Mouse (Mus musculus): ENCODE data around the gene Rph3al.

The Rph3al gene

DNA sequence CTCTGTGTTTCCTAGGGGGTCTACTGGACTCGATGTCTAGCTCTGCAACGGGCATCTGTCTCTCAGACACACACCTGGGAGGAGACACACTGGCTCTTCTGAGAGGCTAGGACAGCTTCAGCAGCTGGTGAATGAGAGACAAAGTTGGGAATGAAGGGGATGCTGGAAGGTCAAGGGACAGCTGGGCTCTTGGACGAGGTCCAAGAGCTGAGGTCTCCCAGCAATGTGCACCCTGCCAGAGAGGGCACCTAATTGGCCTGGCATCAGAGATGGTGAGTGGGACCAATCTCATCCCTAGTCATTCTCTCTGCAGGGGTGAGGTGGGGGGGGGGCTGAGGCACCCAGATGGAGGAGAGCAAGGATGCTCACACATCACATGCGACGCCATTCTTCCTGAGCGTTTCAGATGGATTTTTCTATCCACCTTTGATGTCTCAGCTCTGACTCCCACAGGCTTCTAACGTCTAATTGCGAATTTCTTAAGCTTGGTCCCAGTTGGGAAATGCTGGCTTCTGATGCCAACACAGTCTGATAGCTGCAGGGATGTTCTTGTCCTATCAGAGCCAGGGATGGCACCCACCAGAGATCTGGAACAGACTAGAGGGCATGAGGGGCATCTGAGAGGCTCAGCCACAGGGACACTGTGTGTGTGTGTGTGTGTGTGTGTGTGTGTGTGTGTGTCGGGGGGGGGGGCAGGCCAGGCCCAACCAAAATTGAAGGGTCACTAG lies 28.4 kb downstream of the Rph3al start:
- in situ Hi-C loops (cut with MboI, MseI): loop anchor here (5.0 to 10.0 kb wide), 3 partner anchors 57 to 198 kb away; no protein-coding TSS in a partner anchor

DNA sequence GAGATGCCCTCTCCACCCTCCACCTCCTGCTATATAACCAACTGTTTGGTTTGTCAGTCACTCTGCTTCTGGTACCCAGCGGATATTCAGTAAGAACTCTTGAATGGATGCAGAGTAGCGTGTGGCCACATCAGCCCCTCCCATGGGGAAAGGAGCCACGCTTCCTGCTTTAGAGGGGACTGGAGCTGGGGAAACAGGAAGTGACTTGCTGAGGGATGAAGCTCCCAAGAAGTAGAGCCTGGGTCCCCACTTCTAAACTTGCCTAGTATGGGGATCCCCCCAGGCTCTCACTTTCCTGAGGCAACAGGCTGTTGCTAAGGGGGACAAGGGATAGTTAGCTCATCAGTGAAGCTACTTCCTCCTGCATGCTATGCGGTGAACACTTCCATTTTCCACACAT lies 30.8 kb downstream of the Rph3al start:
- in situ Hi-C loops (cut with MboI, MseI): loop anchor here (5.0 to 10.0 kb wide), 2 partner anchors 193 to 195 kb away; no protein-coding TSS in a partner anchor

DNA sequence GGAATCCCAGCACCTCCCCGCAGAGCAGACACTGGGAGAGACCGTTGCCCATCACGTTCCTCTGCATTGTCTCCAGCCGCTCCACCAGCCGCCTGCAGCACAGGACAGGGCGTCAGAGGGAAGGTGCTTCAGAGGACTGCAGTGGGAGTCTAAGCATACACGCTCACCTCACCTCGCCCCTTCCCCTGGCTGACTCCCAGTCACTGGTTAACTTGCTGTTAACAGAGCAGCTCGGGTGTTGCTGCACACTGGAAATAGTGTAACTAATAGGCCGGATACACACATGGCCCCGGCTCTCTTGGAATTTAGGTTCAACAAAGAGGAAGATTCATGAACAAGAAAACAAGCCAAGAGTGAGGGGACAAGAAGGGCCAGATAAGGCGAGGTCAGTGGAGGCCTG lies 31.7 kb downstream of the Rph3al start:
- in situ Hi-C loops (cut with MboI, MseI): loop anchor here (5.0 to 10.0 kb wide), 2 partner anchors 192 to 194 kb away; no protein-coding TSS in a partner anchor

DNA sequence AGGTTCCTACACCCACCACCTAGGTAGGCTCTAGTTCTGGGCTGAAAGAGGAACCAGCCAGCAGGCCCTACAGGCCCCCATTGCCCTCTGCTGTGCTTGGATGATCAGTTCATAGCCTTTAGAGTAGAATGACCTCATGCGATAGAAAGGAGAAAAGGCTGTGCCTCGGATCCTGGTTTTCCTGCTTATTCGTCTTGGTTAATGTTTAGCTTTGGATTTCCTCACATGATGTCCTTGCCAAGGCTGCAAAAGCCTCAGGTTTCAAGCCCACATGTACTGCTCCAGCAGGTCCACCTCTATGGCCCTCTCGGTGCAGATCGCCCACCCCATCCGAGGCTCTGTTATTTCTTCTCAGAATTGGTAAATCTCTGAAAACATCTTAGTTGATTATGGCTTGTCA lies 33.2 kb downstream of the Rph3al start:
- in situ Hi-C loops (cut with MboI, MseI): loop anchor here (5.0 to 10.0 kb wide), 3 partner anchors 123 to 193 kb away; no protein-coding TSS in a partner anchor

DNA sequence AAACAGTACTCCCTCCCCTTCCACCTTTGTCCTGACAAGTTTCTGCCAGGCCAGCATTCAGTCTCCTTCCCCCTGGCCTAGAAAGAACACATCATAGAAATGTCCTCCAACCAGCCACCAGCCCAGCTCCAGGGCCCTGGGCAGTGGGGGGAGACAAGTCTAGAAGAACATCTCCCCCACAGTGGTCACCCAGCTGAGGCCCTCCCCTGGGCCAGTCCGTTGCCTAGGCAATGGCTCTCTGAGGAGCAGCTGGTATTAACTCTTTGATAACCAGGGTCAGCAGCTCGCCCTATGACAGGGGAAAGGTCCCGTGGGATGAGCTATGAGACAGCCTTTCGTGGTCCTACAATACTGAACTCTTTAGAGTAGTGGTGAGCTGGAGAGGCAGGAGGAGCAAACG lies 33.7 kb downstream of the Rph3al start:
- in situ Hi-C loops (cut with MboI, MseI): loop anchor here (5.0 to 10.0 kb wide), 2 partner anchors 122 to 190 kb away; no protein-coding TSS in a partner anchor

DNA sequence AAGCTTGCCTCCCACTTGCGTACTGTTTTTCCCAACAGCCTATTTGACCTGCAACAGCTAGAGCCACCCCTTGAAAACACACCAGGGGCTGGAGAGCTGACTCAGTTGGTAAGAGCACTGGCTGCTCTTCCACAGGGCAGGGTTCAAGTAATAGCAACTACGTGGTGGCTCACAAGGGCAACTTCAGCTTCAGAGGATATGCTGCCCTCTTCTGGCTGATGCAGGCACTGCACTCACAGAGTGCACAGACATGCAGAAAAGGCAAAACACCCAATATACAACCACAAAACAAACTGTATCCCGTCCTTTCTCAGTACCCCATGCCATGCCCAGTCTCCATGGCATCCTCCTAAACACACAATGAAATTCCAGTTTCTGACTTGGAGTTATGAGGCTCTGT lies 34.7 kb downstream of the Rph3al start:
- in situ Hi-C loops (cut with MboI, MseI): loop anchor here (5.0 to 10.0 kb wide), 2 partner anchors 121 to 189 kb away; no protein-coding TSS in a partner anchor

DNA sequence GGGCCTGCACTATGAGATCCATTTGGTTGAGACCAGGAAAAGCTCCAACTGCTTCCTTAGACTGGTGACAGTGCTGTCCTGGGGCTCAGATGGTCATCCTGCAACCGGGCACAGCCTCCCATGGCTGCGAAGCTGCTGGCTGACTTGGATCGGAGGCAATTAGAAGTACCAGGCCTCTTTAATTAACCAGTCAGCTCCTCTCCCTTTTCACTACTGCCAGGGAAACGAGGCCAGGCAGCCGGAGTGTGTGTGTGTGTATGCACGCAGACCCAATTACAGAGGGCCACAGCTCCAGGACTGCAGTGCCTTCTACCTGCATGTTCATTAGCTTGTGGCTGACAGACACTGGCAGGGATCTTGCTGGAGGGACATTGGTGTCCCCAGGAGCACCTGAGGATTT lies 36.9 kb downstream of the Rph3al start:
- in situ Hi-C loops (cut with MboI, MseI): loop anchor here (5.0 to 10.0 kb wide), 2 partner anchors 119 to 187 kb away; no protein-coding TSS in a partner anchor

DNA sequence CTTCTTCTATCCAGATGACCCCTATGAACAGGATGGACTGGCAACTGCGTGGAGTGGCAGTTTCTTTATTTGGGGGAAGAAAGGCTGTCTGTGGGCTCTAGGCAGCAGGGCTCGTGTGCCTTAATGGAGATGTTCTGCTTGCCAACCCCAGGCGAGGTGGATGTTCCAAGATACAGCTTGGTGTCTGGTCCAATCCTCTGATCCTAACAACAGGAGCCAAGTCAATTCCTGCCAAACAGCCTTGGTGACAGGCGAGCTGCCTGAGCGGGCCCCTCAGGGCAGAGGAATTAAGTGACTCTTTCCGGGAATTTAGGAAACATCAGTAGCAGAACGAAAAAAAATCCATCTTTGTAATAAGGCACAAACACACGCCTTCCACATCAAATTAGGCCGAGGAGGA lies 38.6 kb downstream of the Rph3al start:
- in situ Hi-C loops (cut with MboI, MseI): loop anchor here (5.0 to 10.0 kb wide), 2 partner anchors 117 to 185 kb away; no protein-coding TSS in a partner anchor

DNA sequence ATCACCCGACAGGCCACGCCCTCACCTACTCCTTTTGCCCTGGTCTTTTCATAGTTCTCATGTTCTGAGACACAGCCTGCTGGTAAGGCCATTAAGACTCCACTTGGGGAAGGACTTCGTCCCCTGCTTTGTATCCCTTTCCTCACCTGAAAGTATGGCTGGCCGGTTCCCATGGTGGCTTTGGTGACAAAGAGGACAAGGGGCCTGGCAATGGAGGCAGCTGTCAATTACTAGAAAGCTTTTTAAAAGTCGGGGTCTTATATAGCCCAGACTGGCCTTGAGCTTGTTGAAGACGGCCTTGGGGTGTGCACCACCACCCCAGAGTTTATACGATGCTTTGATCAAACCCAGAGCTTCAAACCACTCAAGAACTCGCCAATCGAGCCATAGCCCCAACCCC lies 39.7 kb downstream of the Rph3al start:
- in situ Hi-C loops (cut with MboI, MseI): no loop called here

DNA sequence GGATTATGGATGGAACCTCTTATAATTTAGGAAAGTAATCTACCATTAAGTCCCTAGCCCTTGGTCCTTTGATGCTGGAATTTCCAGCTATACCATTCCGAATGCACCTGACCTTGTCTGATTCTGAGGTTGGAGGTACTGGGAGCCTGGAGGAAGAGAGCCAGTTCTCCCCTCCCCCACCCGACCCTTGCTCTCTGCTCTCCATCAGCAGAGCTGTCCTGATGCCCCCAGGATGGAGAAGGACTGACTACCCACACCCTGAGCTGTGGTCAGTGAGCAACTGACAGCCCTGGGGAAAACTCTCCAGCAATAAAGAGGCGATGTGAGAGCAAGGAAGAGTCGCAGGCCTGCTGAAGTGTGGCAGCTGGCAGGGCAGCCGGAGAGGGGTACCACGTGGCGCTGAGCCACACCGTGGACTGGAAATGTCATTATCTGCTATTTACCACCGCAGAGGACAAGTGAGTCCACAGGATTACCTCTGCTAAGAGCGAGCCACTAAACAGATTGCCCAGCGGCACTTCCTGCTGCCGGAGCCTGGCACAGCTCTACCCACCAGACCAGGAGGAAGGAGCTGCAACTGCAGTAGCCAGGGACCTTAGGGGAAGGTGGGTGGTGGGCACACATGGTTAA lies 43.3 kb downstream of the Rph3al start:
- in situ Hi-C loops (cut with MboI, MseI): loop anchor here in 1 of 2 experiments (5.0 kb wide), 1 partner anchor 38 kb away; no protein-coding TSS in a partner anchor

DNA sequence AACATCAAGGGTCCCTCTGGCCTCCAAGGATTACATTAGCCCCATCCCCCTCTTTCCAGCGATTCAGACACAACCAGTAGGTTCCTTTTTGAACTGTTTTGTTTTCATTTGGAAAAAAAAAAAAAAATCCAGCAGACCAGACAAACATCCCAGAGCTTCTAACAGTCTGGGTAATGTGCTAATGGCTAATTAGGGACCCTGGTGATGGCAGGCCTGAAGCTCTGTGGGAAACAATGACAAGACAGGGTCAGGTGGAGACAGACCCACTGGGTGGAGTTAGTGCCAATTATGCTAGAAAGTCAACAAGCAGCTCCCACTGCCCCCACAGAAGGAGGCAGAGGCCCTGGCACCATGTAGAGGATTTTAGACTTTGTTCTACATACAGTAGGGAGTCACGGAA lies 44.3 kb downstream of the Rph3al start:
- in situ Hi-C loops (cut with MboI, MseI): loop anchor here in 1 of 2 experiments (5.0 kb wide), 1 partner anchor 37 kb away; no protein-coding TSS in a partner anchor

DNA sequence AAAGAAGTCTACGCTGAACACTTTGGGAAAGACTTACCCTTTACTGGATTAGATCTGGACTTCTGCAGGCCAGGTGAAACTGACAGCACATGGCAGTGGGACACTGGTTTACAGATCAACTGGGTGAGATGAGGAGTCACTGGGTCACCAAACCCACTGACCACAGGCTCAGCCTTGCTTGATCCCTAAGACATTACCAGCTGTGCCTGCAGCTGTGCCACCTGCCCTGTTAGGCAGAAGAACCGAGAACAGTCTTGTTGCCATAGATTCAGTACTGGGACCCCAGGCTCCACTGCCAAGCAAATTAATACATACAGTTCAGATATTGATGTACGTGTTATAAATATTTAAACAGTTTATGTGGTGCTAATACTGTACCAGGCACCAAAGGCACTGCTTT lies 50.9 kb downstream of the Rph3al start:
- in situ Hi-C loops (cut with MboI, MseI): no loop called here

DNA sequence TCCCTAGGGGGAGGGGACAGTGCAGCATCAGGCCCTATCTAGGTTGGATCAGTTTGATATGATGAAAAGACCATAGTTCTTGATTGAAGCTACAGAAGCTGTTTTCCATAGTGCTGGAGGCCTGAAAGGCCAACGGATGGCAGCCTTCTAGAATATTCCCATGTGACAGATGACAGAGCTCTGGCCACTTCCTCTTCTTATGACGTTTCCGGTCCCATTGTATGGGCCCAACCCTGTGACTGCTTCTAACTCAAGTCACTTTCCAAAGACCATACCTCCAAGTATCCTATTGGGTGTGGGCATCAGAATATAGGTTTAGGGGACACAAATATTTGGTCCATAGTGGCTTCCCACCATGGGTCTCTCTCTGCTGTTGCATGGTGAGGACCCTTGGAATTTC lies 57.0 kb downstream of the Rph3al start:
- in situ Hi-C loops (cut with MboI, MseI): no loop called here

DNA sequence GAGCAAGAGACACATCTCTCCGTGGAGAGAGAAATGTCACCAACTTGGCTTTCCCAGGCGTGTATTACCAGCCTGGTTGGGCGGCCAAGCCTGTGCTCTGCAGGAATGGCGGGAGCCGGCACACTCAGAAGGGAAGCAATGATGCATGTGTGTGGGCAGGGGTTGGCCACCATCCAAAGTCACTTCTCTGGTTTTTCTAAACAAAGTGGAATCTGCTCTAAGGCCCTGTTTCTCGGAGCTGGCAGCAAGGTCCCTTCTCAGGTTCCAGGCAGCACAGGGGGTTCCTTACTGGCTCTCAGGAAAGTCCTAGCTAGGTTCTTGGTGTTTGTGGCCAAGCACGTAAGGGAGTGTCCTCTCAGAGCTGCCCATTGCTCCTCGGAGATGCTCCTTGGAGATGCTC lies 58.2 kb downstream of the Rph3al start:
- in situ Hi-C loops (cut with MboI, MseI): no loop called here

DNA sequence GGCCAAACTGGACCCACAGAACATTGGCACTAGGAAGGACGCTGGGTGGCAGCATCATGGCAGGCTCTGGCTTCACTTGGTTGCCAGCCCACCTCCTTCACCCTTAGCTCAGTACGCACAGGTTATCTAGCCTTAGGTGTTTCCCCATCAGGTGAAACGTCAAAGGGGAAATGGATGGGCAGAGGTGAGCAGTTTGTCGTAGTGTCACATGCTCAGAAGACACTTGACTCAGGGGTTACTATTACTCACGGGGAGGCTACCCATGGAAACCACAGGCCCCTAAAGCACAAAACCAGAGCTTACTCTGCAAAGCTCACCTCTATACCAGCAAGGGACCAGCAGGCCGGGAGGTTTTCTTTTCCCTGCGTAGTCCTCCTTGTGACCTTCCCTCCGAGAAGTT lies 59.8 kb downstream of the Rph3al start:
- in situ Hi-C loops (cut with MboI, MseI): no loop called here

DNA sequence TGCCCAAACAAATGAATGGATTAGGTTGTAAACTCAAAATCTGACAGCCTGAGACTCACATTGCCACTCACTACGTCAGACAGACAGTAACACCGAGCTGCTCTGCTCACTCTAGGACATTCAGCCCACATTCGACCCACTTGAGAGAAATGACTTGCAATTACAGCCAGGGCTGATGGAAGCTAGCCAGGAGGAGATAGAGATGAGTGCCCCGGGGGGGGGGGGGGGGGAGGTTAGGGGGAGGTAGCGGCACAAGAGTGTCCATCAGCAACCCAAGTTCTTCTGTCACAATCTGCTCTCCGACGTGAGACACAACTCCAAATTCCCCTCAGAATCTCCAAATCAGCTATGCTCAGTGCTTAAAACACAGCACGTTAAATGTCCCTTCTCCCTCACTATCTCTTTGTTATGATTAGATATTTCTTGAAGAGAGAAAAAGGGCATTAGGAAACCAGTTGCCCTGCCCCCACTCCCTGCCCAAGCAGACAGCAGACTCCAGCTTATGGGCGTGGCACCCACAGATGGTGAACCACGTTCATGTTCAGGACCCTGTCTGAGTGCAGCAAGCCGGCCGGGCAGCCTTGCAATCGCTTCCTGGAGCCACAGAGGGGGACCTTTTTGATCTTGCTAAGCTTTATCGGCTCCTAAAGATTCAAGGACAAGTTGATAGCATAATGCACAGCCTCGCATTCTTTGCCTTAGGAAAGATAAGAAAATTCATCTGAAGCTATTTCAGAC lies 62.0 kb downstream of the Rph3al start:
- in situ Hi-C loops (cut with MboI, MseI): no loop called here

DNA sequence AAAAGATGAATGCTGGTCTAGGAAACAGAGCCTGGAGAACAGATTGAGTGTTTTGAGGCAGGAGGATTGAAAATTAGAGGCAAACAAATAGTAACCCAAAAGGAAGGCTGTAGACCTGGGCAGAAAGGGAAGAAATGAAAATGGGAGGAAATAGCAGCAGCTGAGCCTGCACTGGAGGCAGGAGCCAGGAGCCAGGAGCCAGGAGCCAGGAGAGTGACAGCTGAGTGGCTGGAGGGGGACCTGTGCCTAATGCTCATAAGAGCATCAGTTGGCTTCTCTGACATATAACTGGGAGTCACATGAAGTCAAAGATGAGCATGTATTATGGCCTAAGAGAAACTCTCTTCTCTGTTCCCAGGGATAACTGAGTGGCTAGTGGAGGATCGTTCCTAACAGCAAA lies 66.5 kb downstream of the Rph3al start:
- in situ Hi-C loops (cut with MboI, MseI): no loop called here

DNA sequence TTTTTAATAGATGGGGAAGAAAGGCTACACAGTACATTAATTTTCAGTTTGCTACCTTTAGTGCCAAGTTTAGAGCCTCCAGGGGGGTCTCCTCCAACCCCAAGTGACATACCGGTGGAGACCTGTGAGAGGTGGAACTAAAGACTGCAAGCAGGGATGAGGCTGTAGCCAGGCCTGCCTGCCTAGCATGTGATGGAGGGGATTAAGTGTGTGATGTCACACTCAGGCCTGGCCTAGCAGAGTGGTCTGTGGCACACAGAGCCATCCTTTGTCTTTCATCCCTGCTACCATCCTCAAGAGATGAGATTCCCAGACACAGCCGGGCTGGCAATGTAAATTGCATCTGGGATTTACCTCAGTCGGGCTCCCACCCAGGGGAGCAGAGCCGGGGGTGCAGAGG lies 67.3 kb downstream of the Rph3al start:
- in situ Hi-C loops (cut with MboI, MseI): no loop called here

DNA sequence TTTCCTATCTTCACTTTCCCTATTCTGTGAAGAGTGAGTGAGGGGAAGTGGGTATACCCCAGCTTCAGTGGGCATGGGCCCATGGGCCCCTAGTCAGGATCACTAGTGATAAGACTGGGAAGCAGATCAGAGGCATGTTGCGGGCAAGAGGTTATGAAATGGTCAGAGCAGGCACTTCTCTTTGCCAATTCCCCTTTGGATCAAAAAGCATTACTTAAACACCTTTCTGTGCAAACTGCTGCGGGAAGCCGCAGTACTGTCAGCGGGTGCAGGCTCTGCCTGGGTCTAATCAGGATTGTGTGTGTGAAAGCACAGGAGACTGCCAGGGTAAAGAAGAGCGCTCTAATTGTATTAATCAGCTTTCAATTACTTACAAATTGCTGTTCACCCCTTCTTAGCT lies 67.8 kb downstream of the Rph3al start:
- in situ Hi-C loops (cut with MboI, MseI): no loop called here

DNA sequence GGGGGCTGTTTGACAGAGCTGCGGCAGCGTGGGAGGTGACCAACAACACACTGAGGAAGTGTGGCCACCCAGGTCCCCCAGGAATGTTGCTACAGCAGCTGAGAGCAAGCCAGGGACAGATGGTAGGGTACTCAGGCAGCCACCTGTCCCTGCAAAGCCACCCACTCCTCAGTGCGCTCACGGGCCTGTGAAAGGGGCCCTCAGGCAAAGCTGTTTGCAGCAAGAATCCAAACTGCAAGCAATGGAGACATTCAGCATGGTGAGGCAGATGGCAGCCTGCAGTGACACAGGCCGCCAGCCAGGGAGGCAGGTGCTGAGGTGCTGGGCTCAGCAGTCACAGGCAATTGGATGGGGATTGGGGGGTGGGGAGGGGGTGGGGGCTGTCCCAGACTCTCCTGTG lies 68.3 kb downstream of the Rph3al start:
- in situ Hi-C loops (cut with MboI, MseI): no loop called here

DNA sequence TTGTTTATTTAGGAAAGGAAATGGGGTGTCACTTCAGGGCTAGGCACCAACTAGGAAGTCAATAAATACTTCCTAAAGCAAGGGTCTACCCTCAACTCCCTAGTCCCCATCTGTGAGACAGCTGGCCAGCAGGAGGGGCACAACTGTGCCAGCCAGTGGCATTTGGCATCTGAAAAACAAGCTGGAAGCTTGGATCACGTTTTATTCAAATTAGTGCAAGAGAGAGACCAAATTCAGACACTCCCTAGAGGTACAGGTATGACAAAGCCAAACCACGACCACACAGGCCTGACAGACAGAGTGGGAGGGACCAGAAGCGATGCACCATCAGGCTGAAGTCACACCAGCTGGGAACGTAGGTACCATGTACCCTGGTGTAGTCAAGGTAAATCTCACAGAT lies 71.4 kb downstream of the Rph3al start:
- in situ Hi-C loops (cut with MboI, MseI): no loop called here

DNA sequence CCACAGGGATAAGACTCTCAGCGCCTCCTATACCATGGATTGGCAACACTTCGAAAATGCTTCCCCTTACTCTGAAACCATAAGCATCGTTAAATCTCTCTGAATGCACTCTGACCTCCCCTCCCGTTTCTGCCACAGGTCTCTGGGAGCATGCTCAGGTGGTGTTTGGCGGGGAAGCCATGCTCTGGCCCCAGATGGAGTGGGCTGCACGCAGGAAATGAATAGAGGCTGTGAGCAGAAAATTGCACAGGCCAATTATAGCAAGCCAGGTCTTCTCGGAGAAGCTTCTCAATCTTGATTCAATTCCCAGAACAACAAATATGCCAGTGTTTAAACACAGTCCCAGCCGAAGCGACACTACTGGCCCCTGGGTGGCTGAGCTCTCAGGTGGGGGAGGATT lies 72.4 kb downstream of the Rph3al start:
- in situ Hi-C loops (cut with MboI, MseI): no loop called here

Measured in T-helper 17 cell (primary cell).